Mouse (Mus musculus) embryonic fibroblast, embryonic 13.5 days (primary cell): ENCODE data around the gene Pbld2.

Experiments
- CTCF ChIP-seq: IDR thresholded peaks from 2 replicates; pipeline ENCODE4 v1.5.1; 2011; ENCODE audit warnings: mild to moderate bottlenecking, control low read depth, low read length, moderate library complexity, borderline replicate concordance; ENCODE audit not compliant: insufficient read depth
- POLR2A ChIP-seq: IDR thresholded peaks from 2 replicates; pipeline ENCODE4 v1.6.1; 2011; ENCODE audit warnings: low read depth, mild to moderate bottlenecking, control low read depth, low read length, moderate library complexity

GRCm38 (mm10) chr10:62984072-62984471 lies 40.0 kb upstream of the Pbld2 start:
- TF ChIP-seq CTCF = no peak
- no peak for TF ChIP-seq POLR2A
